Mouse (Mus musculus) kidney, adult 2 months (tissue): ENCODE measurements around the gene Trmt11. TPM values are rescaled to one million over a fixed set of nuclear protein-coding genes. Genes with fewer than 3 reads are reported as not detected.

Source experiments
- DNase-seq: peaks from one replicate; pipeline ENCODE4 v3.0.0; 2021
- H3K27ac ChIP-seq: fragments of 200-500 bp; 2 replicates; pipeline ENCODE4 v1.5.1; 2012; ENCODE audit warnings: low read depth, low read length, control low read depth, inconsistent platforms; ENCODE audit not compliant: insufficient read depth
- H3K27me3 ChIP-seq: fragments of 200-500 bp; replicated peaks from 2 replicates; pipeline ENCODE4 v1.6.1; 2012; ENCODE audit warnings: mild to moderate bottlenecking, moderate library complexity, low read length, inconsistent platforms; ENCODE audit not compliant: control insufficient read depth, insufficient read depth
- H3K36me3 ChIP-seq: fragments of 200-500 bp; 2 replicates; pipeline ENCODE4 v1.6.1; 2012; ENCODE audit warnings: mild to moderate bottlenecking, moderate library complexity, low read length, inconsistent platforms; ENCODE audit not compliant: control insufficient read depth, insufficient read depth
- H3K4me1 ChIP-seq: fragments of 200-500 bp; 2 replicates; pipeline ENCODE4 v1.6.1; 2011; ENCODE audit warnings: low read length; ENCODE audit not compliant: control insufficient read depth, insufficient read depth
- H3K4me3 ChIP-seq: fragments of 200-500 bp; 2 replicates; pipeline ENCODE4 v1.5.1; 2011; ENCODE audit warnings: mild to moderate bottlenecking, low read depth, low read length, control low read depth; ENCODE audit not compliant: insufficient read depth
- CTCF ChIP-seq: fragments of 200-500 bp; conservative IDR thresholded peaks from 2 replicates; pipeline ENCODE4 v1.5.1; 2011; ENCODE audit warnings: low read depth, mild to moderate bottlenecking, control low read depth, low read length, moderate library complexity, mixed read lengths; ENCODE audit not compliant: insufficient read depth, insufficient read length
- POLR2A ChIP-seq: fragments of 200-500 bp; IDR thresholded peaks from one replicate; pipeline ENCODE4 v1.6.1; 2011; ENCODE audit warnings: low read depth, low read length, control low read depth
- WGBS: fragments of 180-500 bp; shearing (Covaris S2); methylation state at CpG from one replicate; pipeline ENCODE4 v1.1.7; 2018; 5-methylcytosine and 5-hydroxymethylcytosine counted together
- polyA plus RNA-seq: library from polyadenylated mRNA; depleted of rRNA; stranded (reverse); fragments of >200 nt; gene quantifications from 2 replicates; pipeline ENCODE4 v1.2.3, GENCODE M21; 2012

Trmt11 gene
- polyA plus RNA-seq, 1 experiment, result 1.4 TPM

GRCm38 (mm10) chr10:30627548-30627947 is 27.0 kb upstream of the Trmt11 start:
- H3K36me3 ChIP-seq, result no peaks in the 10 kb centered on the region
- 44% methylated on average over 1 of the region's 1 CpGs for WGBS
- TF ChIP-seq CTCF (no peak), POLR2A (no peak)
- H3K4me3 ChIP-seq, result no peak overlapping the region
- H3K4me1 ChIP-seq, result no peaks in the 10 kb centered on the region
- H3K27ac ChIP-seq, result peak overlapping the region; percentile 82
- no peaks in the 10 kb centered on the region for H3K27me3 ChIP-seq
- DNase-seq, result peak; percentile 63

GRCm38 (mm10) chr10:30624161-30625019 is 23.8 kb upstream of the Trmt11 start:
- Histone ChIP-seq H3K27ac (peak overlapping the region; percentile 75), H3K36me3 (no peaks in the 10 kb centered on the region), H3K4me3 (no peak overlapping the region), H3K27me3 (no peaks in the 10 kb centered on the region), H3K4me1 (no peaks in the 10 kb centered on the region)
- TF ChIP-seq CTCF (no peak), POLR2A (no peak)
- DNase-seq, result peak; percentile 65
- WGBS, result 70% methylated on average over 5 of the region's 5 CpGs

GRCm38 (mm10) chr10:30622928-30623327 is 22.4 kb upstream of the Trmt11 start:
- no peaks in the 10 kb centered on the region for H3K4me1 ChIP-seq

GRCm38 (mm10) chr10:30618918-30619210 is 18.3 kb upstream of the Trmt11 start:
- Histone ChIP-seq H3K27me3 (no peaks in the 10 kb centered on the region), H3K27ac (no peak overlapping the region; the same call in 1 of the 2 replicates), H3K4me3 (peak overlapping the region; percentile 63; the same call in 1 of the 2 replicates), H3K4me1 (no peaks in the 10 kb centered on the region), H3K36me3 (no peaks in the 10 kb centered on the region)
- WGBS, result 34% methylated on average over 3 of the region's 3 CpGs
- DNase-seq, result no peak
- no peak for TF ChIP-seq POLR2A

More at GRCm38 (mm10) chr10:30622928-30623327, 22.4 kb upstream of the Trmt11 start:
- Histone ChIP-seq H3K4me3 (no peak overlapping the region), H3K27ac (no peak overlapping the region), H3K27me3 (no peaks in the 10 kb centered on the region), H3K36me3 (no peaks in the 10 kb centered on the region)
- TF ChIP-seq CTCF (no peak), POLR2A (no peak)
- no peak for DNase-seq

GRCm38 (mm10) chr10:30618091-30618917 is 17.8 kb upstream of the Trmt11 start:
- H3K4me3 ChIP-seq, result peak overlapping the region; percentile 63
- WGBS, result 1% methylated on average over 49 of the region's 49 CpGs

GRCm38 (mm10) chr10:30613039-30613438 is 12.5 kb upstream of the Trmt11 start:
- no peaks in the 10 kb centered on the region for H3K4me1 ChIP-seq
- no peak overlapping the region for H3K4me3 ChIP-seq
- no peak for DNase-seq
- H3K27me3 ChIP-seq, result no peaks in the 10 kb centered on the region
- H3K36me3 ChIP-seq, result no peaks in the 10 kb centered on the region; the same call in 1 of the 2 replicates
- 81% methylated on average over 4 of the region's 4 CpGs for WGBS
- TF ChIP-seq CTCF (no peak), POLR2A (no peak)
- H3K27ac ChIP-seq, result no peak overlapping the region

More at GRCm38 (mm10) chr10:30618091-30618917, 17.8 kb upstream of the Trmt11 start:
- Histone ChIP-seq H3K27me3 (no peaks in the 10 kb centered on the region), H3K36me3 (no peaks in the 10 kb centered on the region), H3K27ac (peak overlapping the region; percentile 84), H3K4me1 (no peaks in the 10 kb centered on the region)
- DNase-seq, result peak; percentile 99
- 0 out of 2 replicates have a peak, but pooled peaks have one; percentile 19 for TF ChIP-seq CTCF
- TF ChIP-seq POLR2A, result peak; percentile 68

GRCm38 (mm10) chr10:30609614-30610013 is 9.1 kb upstream of the Trmt11 start:
- Histone ChIP-seq H3K4me1 (no peaks in the 10 kb centered on the region), H3K4me3 (no peak overlapping the region), H3K36me3 (peaks cover 1% of the 10 kb centered on the region; the same call in 1 of the 2 replicates), H3K27ac (no peak overlapping the region), H3K27me3 (no peaks in the 10 kb centered on the region)
- no peak for DNase-seq
- no peak for TF ChIP-seq POLR2A
- TF ChIP-seq CTCF, result no peak
